Mouse (Mus musculus): Measurements from ENCODE around the gene Gm10309.

Gm10309 gene

GRCm38 (mm10) chr17:86505183-86505631, at the start of gene Gm10309:
Gene Gm10309, minus strand, starts transcription at chr17:86505232.
- DNase-seq (ENCODE audit: low read depth, low spot score): no peak

- no peak for DNase-seq (ENCODE audit: low read depth, low spot score)
These were observed 47.0 kb upstream of the Gm10309 start for GRCm38 (mm10) chr17:86551995-86552394.

GRCm38 (mm10) chr17:86551561-86551960, 46.5 kb upstream of the Gm10309 start:
- no peak for DNase-seq (ENCODE audit: low read depth, low spot score)

- DNase-seq (ENCODE audit: low read depth, low spot score): no peak
These were observed 44.1 kb upstream of the Gm10309 start for GRCm38 (mm10) chr17:86549128-86549527.

- no peak for DNase-seq (ENCODE audit: low read depth, low spot score)
These were observed 41.5 kb upstream of the Gm10309 start for GRCm38 (mm10) chr17:86546529-86546928.

- no peak for DNase-seq (ENCODE audit: low read depth, low spot score)
These were observed 34.9 kb upstream of the Gm10309 start for GRCm38 (mm10) chr17:86539881-86540430.

GRCm38 (mm10) chr17:86535827-86536656, 31.0 kb upstream of the Gm10309 start:
- DNase-seq (ENCODE audit: low read depth, low spot score): peak; percentile 80

GRCm38 (mm10) chr17:86535096-86535495, 30.1 kb upstream of the Gm10309 start:
- no peak for DNase-seq (ENCODE audit: low read depth, low spot score)

GRCm38 (mm10) chr17:86533549-86533851, 28.5 kb upstream of the Gm10309 start:
- DNase-seq (ENCODE audit: low read depth, low spot score): no peak

- DNase-seq (ENCODE audit: low read depth, low spot score): no peak
These were observed 27.9 kb upstream of the Gm10309 start for GRCm38 (mm10) chr17:86532783-86533548.

GRCm38 (mm10) chr17:86531231-86531630, 26.2 kb upstream of the Gm10309 start:
- no peak for DNase-seq (ENCODE audit: low read depth, low spot score)

- no peak for DNase-seq (ENCODE audit: low read depth, low spot score)
These were observed 24.4 kb upstream of the Gm10309 start for GRCm38 (mm10) chr17:86529411-86529810.

- no peak for DNase-seq (ENCODE audit: low read depth, low spot score)
These were observed 24.0 kb upstream of the Gm10309 start for GRCm38 (mm10) chr17:86529003-86529402.

- no peak for DNase-seq (ENCODE audit: low read depth, low spot score)
These were observed 22.3 kb upstream of the Gm10309 start for GRCm38 (mm10) chr17:86527298-86527697.

- DNase-seq (ENCODE audit: low read depth, low spot score): no peak
These were observed 21.0 kb upstream of the Gm10309 start for GRCm38 (mm10) chr17:86526016-86526415.

- DNase-seq (ENCODE audit: low read depth, low spot score): no peak
These were observed 20.0 kb upstream of the Gm10309 start for GRCm38 (mm10) chr17:86525075-86525474.

- no peak for DNase-seq (ENCODE audit: low read depth, low spot score)
These were observed 18.8 kb upstream of the Gm10309 start for GRCm38 (mm10) chr17:86523843-86524242.

- no peak for DNase-seq (ENCODE audit: low read depth, low spot score)
These were observed 18.3 kb upstream of the Gm10309 start for GRCm38 (mm10) chr17:86523374-86523773.

- DNase-seq (ENCODE audit: low read depth, low spot score): no peak
These were observed 17.6 kb upstream of the Gm10309 start for GRCm38 (mm10) chr17:86522649-86523048.

GRCm38 (mm10) chr17:86521252-86521651, 16.2 kb upstream of the Gm10309 start:
- DNase-seq (ENCODE audit: low read depth, low spot score): no peak

- no peak for DNase-seq (ENCODE audit: low read depth, low spot score)
These were observed 13.6 kb upstream of the Gm10309 start for GRCm38 (mm10) chr17:86518604-86519003.

- no peak for DNase-seq (ENCODE audit: low read depth, low spot score)
These were observed 11.6 kb upstream of the Gm10309 start for GRCm38 (mm10) chr17:86516630-86517029.
